ENCODE assay signal across 10 mouse cellular contexts in the genomic region with DNA sequence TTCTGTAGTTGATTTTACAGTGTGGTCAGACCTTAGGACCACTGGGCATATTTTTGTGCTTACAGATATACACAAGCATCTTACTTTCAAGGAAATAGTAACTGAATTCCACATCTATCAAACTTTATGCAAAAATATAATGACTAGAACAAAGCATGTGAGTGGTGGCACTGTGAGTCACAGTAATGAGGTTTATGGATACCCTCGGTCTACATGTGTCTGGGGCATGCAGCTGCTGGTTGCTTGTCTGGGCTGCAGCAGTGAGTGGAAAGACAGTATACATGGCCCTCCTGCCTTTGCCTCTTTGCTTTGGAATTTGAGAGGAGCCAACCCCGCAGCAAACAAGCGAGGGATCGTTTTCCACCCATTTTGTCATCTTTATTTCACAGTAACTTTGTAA. TPM values are rescaled to one million over a fixed set of nuclear protein-coding genes. Genes with fewer than 3 reads are reported as not detected.
DNase-seq lines count a peak whose midpoint lies in the region; ATAC-seq and TF ChIP-seq lines count a peak whose summit lies in the region.
"Had no signal": no experiment of that assay in that cellular context is flagged by ENCODE, and none has a peak within 500 bp of the region (broad histone marks: within the 10 kb centered on the region; RNA-seq: fewer than 3 reads in every experiment).

No protein-coding gene starts in this region.

- no peak for TF ChIP-seq CTCF in C2C12 (IDR thresholded peaks at IDR 0.05; ENCODE audit: control insufficient read depth, insufficient read depth, insufficient read length)
- no peak for TF ChIP-seq CTCF in Patski (IDR thresholded peaks at IDR 0.05)

- H3K27ac ChIP-seq in hindbrain, embryonic 14.5 days, result no peak overlapping the region
- no peak overlapping the region for H3K27ac ChIP-seq in midbrain, embryonic 15.5 days
- H3K27ac ChIP-seq: heart, embryonic 13.5 days had no signal

- no peak overlapping the region for H3K4me3 ChIP-seq in C2C12 (ENCODE audit: insufficient read depth, poor library complexity, severe bottlenecking)
- H3K4me3 ChIP-seq in hindbrain, embryonic 14.5 days (replicated peaks; ENCODE audit: low read length), result no peak overlapping the region
- H3K4me3 ChIP-seq in midbrain, embryonic 15.5 days, result no peak overlapping the region
- H3K4me3 ChIP-seq: heart, embryonic 13.5 days had no signal

- H3ac ChIP-seq in C2C12 (ENCODE audit: control insufficient read depth, insufficient read length, low read depth), result no peak overlapping the region

- H3K36me3 ChIP-seq in C2C12 (ENCODE audit: control insufficient read depth, insufficient read depth), result no peaks in the 10 kb centered on the region
- no peaks in the 10 kb centered on the region for H3K36me3 ChIP-seq in hindbrain, embryonic 14.5 days (replicated peaks; ENCODE audit: control insufficient read depth, insufficient read depth)
- no peaks in the 10 kb centered on the region for H3K36me3 ChIP-seq in midbrain, embryonic 15.5 days (replicated peaks)
- H3K36me3 ChIP-seq: heart, embryonic 13.5 days had no signal

- peak overlapping the region; percentile 13 for H3K4me2 ChIP-seq in hindbrain, embryonic 14.5 days (replicated peaks)
- H3K4me2 ChIP-seq in midbrain, embryonic 15.5 days, result peak overlapping the region; percentile 23
- H3K4me2 ChIP-seq: heart, embryonic 13.5 days had no signal

- ATAC-seq in Patski, result peak; percentile 84
- ATAC-seq in hindbrain, embryonic 14.5 days (ENCODE audit: low FRiP score), result no peak
- ATAC-seq in midbrain, embryonic 15.5 days (replicated peaks), result 0 out of 2 replicates have a peak, but pooled peaks have one; percentile 60

- peaks cover 4% of the 10 kb centered on the region; the same call in 1 of the 2 replicates for H3K4me1 ChIP-seq in hindbrain, embryonic 14.5 days (replicated peaks; ENCODE audit: control insufficient read depth, insufficient read depth, low read length)
- peaks cover 7% of the 10 kb centered on the region for H3K4me1 ChIP-seq in midbrain, embryonic 15.5 days
- H3K4me1 ChIP-seq: heart, embryonic 13.5 days had no signal

- DNase-seq in Patski (ENCODE audit: low read depth, low spot score), result no peak
- DNase-seq in hindbrain, embryonic 14.5 days (ENCODE audit: low spot score), result no peak
- no peak for DNase-seq in thymus, postnatal 4 days
- no peak for DNase-seq in spleen, adult 18-20 months
- DNase-seq in cerebellum, adult 11-12 months, result no peak
- DNase-seq: lung, postnatal 36 days; right cerebral cortex, postnatal 25 days had no signal

- H3K9ac ChIP-seq in hindbrain, embryonic 14.5 days, result no peak overlapping the region
- no peak overlapping the region for H3K9ac ChIP-seq in midbrain, embryonic 15.5 days
- H3K9ac ChIP-seq: heart, embryonic 13.5 days had no signal

- no peaks in the 10 kb centered on the region for H3K27me3 ChIP-seq in C2C12 (ENCODE audit: control insufficient read depth, insufficient read depth, insufficient read length)
- H3K27me3 ChIP-seq in Patski, result no peaks in the 10 kb centered on the region
- H3K27me3 ChIP-seq in hindbrain, embryonic 14.5 days (ENCODE audit: control insufficient read depth, insufficient read depth, low read length), result no peaks in the 10 kb centered on the region
- no peaks in the 10 kb centered on the region for H3K27me3 ChIP-seq in midbrain, embryonic 15.5 days (replicated peaks)
- H3K27me3 ChIP-seq: heart, embryonic 13.5 days had no signal

- WGBS in hindbrain, embryonic 14.5 days, result 44% methylated on average over 4 of the region's 4 CpGs
- 30% methylated on average over 4 of the region's 4 CpGs for WGBS in midbrain, embryonic 15.5 days

- CTCF ChIA-PET in Patski (lab: Charles Lee), result interaction anchor here (0.6 kb wide), 1 partner anchor 15 kb away, joined by 3 read pairs; no protein-coding TSS in a partner anchor

- POLR2A ChIA-PET in Patski (lab: Charles Lee), result interaction anchor here (0.6 kb wide), 1 partner anchor 152 kb away, joined by 3 read pairs; no protein-coding TSS in a partner anchor

- no peaks in the 10 kb centered on the region for H3K9me3 ChIP-seq in hindbrain, embryonic 14.5 days (ENCODE audit: control insufficient read depth, low read length)
- no peaks in the 10 kb centered on the region for H3K9me3 ChIP-seq in midbrain, embryonic 15.5 days
- H3K9me3 ChIP-seq: heart, embryonic 13.5 days had no signal

- in situ Hi-C loops in Patski (cut with MboI; ENCODE audit: low pct_unique_long_range_greater_than_20kb), result loop anchor here (25.0 kb wide), 1 partner anchor 561 kb away; the partner anchor contains the start of genes Kif18a and Mettl15

- no peaks in the 10 kb centered on the region for H3K79me3 ChIP-seq in C2C12 (ENCODE audit: low read depth)

- H3K79me2 ChIP-seq in C2C12 (ENCODE audit: control insufficient read depth, insufficient read depth), result no peaks in the 10 kb centered on the region

TF ChIP-seq in C2C12, 6 proteins besides CTCF, POLR2A, EP300 and RAD21:
- TF ChIP-seq MYOD1 (IDR thresholded peaks at IDR 0.05; ENCODE audit: control insufficient read depth, insufficient read length, low read depth) (peak; percentile 94), MYOG (IDR thresholded peaks at IDR 0.05; ENCODE audit: control insufficient read depth, extremely low read depth, insufficient read length) (no peak), USF1 (IDR thresholded peaks at IDR 0.05; ENCODE audit: low read depth) (no peak), FOSL1 (IDR thresholded peaks at IDR 0.05; ENCODE audit: insufficient read depth, low read length, poor library complexity, severe bottlenecking) (peak; percentile 72), MAX (IDR thresholded peaks at IDR 0.05) (no peak), CEBPB (IDR thresholded peaks at IDR 0.05; ENCODE audit: low read depth) (no peak)

RNA-seq across cellular contexts. Expression of gene Lin7c, which starts 42.3 kb away (rescaled TPM):
- 13.8 TPM for polyA plus RNA-seq in C2C12 (2012; fragmentation: generic; extraction: Trizol)
- 63.9 TPM for polyA plus RNA-seq in Patski (2021)
- polyA plus RNA-seq in hindbrain, embryonic 14.5 days (2014; fragmentation: Nextera tagmentation; extraction: Ambion mirVana), result 224 and 251 TPM in 2 replicates
- 193 and 210 TPM in 2 replicates for polyA plus RNA-seq in midbrain, embryonic 15.5 days (2015; fragmentation: Nextera tagmentation; extraction: Ambion mirVana)
